Mouse (Mus musculus): ENCODE measurements around the gene Pfdn2. TPM values are rescaled to one million over a fixed set of nuclear protein-coding genes. Genes with fewer than 3 reads are reported as not detected.

Gene Pfdn2
- total RNA-seq, 2 experiments from 2014 or later = 112 to 125 TPM

- intact Hi-C loops (cut with DNase I) = no loop called here
- no peak for DNase-seq
Observed at GRCm38 (mm10) chr1:171355812-171356340, 10.4 kb downstream of the Pfdn2 start.

- intact Hi-C loops (cut with DNase I) = no loop called here
- no peak for DNase-seq
Observed at GRCm38 (mm10) chr1:171356814-171357213, 11.3 kb downstream of the Pfdn2 start.

GRCm38 (mm10) chr1:171358421-171358820 is 13.0 kb downstream of the Pfdn2 start:
- no peak for DNase-seq
- intact Hi-C loops (cut with DNase I) = no loop called here

DNA sequence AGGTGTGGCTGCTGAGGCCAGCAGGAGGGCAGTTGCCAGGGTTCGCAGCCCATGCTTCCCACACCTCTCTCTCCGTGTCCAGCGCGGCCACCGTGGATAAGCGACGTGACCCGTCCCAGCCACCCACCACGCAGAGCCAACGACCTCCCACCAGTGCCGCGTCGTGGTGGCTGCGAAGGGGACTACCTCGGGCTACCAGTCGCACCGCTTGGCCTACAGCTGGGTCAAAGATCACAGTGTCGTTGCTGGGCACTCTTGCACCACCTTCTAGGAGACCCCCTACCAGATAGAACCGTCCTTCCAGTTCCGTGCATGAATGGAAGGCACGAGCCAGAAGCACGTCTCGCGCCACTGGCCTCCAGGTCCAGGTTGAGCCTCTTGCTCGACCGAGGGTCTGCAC is 14.8 kb downstream of the Pfdn2 start:
- intact Hi-C loops (cut with DNase I) = loop anchor here (5.0 kb wide), 1 partner anchor 117 kb away; no protein-coding TSS in a partner anchor
- DNase-seq = peak; percentile 33

GRCm38 (mm10) chr1:171360656-171361055 is 15.2 kb downstream of the Pfdn2 start, which contains the start of gene Klhdc9:
Gene Klhdc9, minus strand, starts transcription at chr1:171360798.
- peak; percentile 94 for DNase-seq
- intact Hi-C loops (cut with DNase I) = loop anchor here (5.0 kb wide), 1 partner anchor 117 kb away; no protein-coding TSS in a partner anchor

DNA sequence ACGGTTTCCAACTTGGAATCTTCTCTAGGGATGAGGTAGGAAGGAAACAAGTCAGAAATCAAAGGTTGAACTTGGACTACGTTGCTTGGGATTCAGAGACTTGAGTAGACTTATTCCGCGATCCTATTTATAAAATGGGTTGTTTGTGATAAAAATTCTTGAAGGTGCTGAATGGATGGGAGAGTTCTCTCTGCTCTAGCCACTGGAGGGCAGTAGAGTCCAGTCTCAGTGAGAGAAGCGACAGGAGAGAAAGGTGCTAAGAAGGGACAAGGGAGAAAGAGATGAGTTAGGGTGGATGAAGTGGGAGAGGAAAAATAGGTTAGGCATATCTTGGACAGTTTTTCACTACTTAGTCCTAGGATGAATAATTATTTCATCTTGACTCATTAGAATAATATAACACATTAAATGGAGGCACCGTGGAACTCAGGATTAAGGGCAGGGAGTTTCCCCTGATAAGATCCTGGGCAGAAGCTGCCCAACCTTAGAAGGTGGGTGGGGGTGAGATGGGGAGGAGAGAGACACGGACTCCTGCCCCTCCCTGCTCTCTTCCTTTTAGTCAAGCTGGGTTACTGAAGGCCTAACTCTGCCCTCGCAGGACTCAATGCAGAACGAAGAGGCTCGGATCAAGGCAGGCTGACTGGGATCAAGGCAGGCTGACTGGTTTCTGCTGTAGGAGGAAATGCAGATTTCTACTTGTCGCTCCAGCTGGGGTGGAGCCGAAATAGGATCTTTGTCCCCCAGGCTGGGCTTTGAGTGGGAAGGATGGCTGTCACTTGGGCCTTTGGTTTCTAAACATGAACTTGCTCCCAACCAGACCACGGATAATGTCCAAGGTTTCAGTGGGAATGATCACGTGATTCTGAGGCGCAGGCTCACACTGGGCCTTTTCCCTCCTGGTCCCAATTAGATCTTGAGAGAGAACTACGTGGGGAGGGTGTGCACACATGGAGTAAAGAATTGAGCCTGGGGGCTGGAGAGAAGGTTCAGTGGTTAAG is 15.9 kb downstream of the Pfdn2 start:
- intact Hi-C loops (cut with DNase I) = loop anchor here (5.0 kb wide), 1 partner anchor 116 kb away; no protein-coding TSS in a partner anchor
- peak; percentile 68 for DNase-seq

DNA sequence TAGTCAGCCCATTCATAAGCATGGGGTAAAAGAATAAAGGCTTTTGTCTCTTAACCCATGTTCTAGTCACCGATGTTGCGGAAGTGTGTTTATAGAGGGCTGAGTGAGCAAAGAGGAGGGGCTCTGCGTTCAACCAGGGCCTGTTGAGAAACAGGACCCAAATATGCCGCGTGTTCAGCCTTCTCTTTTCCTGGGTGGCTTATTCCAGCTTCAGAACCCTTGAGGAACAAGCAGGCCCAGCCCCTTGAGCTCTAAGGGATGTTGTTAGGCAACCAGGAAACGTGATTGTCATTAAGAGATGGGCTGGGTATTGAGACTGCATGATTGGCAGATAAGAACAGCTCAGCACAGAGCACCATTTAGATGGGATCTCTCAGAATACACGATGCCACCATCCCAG is 20.5 kb downstream of the Pfdn2 start:
- intact Hi-C loops (cut with DNase I) = no loop called here
- no peak for DNase-seq

DNA sequence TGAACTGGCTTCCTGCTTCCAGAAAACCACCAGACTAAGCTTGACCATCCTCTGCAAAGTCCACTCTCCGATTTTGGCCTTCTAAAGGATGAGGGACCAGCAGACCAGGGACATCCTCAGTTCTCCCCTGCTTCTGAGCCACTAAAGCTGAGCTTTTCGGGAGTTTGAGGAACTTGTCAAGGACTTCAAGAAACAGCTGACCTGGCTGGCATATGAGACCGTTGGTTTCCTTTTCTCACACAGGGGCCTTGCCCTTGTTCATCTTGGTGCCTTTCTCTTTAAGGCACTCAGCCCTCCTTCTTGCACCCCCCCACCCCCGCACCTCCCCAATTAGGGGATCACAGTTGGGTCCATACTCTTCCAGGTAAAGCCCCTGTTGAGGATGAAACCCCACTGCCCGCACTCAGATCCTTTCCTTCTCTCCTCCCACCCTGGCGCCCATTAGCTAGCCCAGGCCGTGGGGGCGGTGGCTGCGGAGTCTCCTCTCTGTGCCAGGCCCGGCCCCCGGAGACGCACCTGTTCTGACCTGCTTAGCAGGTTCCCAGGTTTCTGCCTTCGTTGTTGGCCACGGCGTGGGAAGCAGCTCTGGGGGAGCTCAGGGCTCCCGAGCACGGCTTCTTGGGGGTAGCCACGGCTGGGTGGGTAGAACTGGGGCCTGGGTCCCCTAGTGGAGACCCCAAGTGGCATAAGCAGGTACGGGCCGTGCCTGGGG is 24.5 kb downstream of the Pfdn2 start, which contains the start of gene Nectin4:
Nectin4 (plus strand) TSS at position 255 of the 712 bp plus-strand sequence.
- no peak for DNase-seq
- intact Hi-C loops (cut with DNase I) = no loop called here

DNA sequence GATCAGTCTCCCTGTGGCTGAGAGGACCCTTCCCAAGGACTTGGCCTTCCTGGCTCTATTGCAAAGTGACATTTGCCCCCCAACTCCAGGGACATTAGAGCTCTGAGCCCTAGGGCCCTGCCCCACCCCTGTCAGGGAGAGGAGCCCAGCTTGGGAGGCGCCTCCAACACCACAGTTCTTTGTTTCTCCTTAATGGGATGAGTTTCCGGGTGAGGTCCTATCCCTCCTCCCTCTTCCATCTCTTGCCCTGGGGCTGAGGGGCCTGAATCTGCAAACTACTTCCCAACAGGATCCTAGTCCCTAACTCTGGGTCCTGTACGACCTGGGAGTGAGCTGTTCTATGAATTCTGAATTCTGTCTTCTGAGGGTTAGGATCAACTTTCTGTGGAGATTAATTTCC is 27.4 kb downstream of the Pfdn2 start:
- intact Hi-C loops (cut with DNase I) = no loop called here
- DNase-seq = no peak

- no peak for DNase-seq
- intact Hi-C loops (cut with DNase I) = no loop called here
Observed at GRCm38 (mm10) chr1:171373946-171374345, 28.5 kb downstream of the Pfdn2 start.

DNA sequence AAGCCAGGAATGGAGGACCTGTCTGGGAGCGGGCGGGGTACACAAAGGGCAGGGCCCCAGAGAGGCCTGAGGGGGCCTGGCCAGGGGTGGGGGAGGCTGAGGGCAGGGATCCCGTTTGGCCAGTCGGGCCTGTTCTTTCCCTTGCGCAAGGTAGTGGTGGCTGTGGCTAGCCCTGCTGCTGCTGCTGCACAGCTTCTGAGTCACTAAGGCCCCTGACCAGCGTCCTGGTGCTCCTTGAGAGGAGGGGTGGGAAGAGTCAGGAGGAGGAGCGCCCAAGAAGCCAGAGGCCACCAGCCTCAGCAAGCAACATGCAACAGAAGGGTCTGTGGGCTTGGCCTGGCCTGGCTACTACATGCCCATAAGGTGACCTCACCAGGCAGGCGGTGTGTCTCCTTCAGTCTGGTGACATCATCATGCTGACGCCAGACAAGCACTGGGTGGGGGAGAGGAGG is 30.2 kb downstream of the Pfdn2 start:
- intact Hi-C loops (cut with DNase I) = no loop called here
- DNase-seq = no peak

DNA sequence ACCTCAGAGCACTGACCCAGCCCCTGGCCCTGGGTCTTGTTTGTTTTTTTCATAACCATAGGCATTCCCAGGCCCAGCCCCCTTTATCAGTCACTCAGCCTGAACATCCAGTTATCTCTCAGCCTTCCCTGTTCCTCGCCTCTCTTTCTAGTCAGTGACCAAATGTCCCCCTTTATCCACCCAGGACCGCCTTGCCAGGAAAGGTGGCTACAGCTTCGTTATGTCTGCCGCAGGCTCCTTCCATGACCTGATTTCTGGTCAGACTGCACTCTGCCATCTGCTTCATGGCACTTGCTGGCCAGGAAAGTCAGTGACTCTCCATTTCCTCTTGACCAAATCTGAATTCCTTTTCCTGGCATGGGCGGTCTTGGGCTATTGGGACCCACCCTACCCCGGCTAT is 32.8 kb downstream of the Pfdn2 start:
- intact Hi-C loops (cut with DNase I) = no loop called here
- DNase-seq = no peak

DNA sequence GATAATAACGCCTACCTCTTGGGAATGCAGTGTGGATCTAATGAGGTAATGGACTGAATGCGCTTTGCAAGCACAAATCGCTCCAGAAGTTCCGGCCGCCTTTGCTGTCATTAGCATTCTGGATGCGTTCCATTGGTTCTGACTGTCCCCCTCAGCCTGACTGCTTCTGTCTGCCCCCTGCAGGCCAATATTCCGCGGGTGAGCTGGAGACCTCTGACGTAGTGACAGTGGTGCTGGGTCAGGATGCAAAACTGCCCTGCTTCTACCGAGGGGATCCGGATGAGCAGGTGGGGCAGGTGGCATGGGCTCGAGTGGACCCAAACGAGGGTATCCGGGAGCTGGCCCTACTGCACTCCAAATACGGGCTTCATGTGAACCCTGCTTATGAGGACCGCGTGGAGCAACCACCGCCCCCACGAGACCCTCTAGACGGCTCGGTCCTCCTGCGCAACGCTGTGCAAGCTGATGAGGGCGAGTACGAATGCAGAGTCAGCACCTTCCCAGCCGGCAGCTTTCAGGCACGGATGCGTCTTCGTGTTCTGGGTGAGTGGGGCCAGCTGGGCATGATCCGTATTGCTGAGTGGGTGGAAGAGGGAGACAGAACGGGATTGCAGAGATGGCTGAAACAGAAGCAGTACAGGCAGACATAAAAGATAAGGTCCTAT is 34.6 kb downstream of the Pfdn2 start:
- peak; percentile 82 for DNase-seq
- intact Hi-C loops (cut with DNase I) = no loop called here

DNA sequence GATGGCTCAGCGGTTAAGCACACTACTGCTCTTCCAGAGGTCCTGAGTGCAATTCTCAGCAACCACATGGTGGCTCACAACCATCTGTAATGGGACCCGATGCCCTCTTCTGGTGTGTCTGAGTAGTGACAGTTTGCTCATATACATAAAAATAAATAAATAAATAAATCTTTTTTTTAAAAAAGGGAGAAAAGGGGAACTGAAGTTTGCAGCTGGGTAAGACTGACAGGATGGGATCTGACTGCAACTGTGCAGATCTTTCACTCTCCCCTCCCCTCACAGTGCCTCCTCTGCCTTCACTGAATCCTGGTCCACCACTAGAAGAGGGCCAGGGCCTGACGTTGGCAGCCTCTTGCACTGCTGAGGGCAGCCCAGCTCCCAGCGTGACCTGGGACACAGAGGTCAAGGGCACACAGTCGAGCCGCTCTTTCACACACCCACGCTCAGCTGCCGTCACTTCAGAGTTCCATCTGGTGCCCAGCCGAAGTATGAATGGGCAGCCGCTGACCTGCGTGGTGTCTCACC is 36.7 kb downstream of the Pfdn2 start:
- DNase-seq = no peak
- intact Hi-C loops (cut with DNase I) = no loop called here

GRCm38 (mm10) chr1:171384361-171384760 is 38.9 kb downstream of the Pfdn2 start:
- intact Hi-C loops (cut with DNase I) = no loop called here
- DNase-seq = no peak

DNA sequence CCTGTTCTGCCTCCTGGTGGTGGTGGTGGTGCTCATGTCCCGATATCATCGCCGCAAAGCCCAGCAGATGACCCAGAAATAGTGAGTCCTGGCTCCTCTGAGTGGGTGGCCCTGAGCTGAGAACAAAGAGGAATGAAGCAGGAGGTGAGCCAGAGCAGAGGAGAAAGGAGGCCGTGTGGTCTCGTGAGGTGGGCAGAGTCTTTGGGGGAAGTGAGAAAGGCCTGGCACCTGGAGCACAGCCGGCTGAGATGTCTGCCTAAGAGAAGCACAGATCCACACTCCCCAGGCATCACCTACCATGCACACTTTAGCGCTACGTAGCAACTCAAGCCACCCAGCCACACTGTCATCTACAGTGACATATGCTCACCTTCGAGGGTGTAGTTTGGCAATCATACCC is 39.7 kb downstream of the Pfdn2 start:
- no peak for DNase-seq
- intact Hi-C loops (cut with DNase I) = no loop called here

DNA sequence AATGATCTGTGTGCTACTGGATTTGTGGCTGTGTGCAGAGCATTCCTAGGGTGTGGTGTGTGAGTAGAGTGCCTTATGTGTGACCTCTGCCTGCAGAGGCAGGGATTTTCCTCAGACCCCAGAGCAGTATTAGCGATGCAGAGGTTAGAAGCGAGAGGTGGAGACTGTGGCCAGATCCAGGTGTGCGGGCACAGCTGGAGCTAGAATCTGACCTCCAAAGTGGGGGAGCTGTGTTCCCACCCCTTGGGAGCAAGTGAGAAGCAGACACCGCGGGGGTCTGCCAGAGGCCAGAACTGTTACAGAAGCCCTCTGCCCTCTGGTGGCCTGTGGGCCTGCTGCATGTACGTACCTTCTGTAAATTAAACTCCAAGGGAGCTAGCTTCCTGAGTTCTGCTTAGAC is 41.6 kb downstream of the Pfdn2 start:
- DNase-seq = peak; percentile 41
- intact Hi-C loops (cut with DNase I) = no loop called here

DNA sequence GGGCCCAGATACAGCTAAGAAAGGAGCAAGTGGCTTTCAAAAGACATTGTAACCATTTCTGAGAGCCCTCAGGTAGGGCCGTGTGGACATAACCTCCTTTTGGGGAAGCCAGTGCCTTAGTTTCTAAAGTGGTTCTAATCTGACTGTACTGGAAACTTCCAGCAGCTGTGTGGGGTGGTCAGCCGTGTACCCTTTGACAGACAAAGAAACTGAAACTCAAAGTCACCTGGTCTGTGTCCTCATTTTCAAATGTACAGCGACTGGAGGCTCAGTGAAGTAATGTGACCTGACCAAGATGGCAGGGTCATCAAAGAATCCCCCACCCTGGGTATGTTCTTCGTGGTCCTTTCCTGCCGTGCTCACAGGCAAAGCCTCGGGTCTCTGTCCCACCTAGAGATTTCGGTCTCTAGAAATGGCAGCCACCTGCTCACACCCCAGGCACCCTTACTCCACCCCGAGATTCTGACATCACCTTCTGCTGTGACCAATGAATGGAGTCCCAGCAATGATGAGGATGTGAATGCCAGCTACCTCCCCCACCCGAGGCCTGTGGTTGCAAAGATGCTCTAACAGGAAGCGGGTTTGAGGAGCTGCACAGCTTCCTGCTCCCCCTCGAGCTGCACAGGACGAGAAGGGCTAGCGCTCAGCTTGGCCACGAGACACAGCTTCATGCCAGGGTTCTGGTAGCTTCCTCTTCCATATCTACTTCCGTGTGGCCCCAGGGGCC is 43.1 kb downstream of the Pfdn2 start, which contains the start of gene Arhgap30:
Arhgap30 (plus strand) TSS at position 579 of the 727 bp plus-strand sequence.
- intact Hi-C loops (cut with DNase I) = no loop called here
- DNase-seq = no peak

DNA sequence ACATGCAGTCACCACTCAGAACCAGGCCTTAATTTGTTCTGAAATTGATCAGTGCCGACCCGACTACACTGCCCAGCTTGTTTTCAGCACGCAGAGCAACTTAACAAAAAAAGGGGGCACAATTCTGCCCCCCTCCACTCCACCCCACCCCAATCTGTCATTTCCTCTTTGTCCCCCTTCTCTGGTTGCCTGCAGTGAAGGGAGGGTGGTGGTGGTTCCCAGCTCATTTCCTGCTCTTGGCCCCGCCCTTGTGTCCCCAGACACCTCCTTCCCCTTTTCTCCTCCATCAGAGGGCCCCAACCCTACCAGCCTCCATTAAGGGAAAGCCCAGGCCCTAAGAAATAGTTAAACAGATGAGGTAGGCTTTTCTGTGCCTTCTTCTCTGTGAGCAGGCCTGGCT is 44.6 kb downstream of the Pfdn2 start:
- intact Hi-C loops (cut with DNase I) = no loop called here
- no peak for DNase-seq

DNA sequence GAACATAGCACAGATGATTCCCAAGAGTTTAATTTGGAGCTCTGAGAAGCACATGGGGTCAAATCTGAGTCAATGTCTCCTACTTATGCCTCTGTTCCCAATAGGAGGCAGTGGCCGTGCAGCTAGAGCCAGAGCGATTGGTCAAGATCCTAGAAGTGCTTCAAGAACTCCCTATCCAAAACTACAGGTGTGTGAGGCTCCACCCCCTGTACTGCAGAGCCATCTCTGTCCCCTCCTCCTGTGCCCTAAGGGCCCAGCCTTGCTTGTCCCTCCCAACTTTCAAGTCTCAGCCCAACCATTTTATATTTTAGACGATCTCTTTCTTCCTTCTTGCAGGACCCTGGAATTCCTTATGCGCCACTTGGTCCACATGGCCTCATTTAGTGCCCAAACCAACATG is 56.4 kb downstream of the Pfdn2 start:
- intact Hi-C loops (cut with DNase I) = no loop called here
- no peak for DNase-seq

All from left cerebral cortex, postnatal 4 days (tissue).